In the genomic region with DNA sequence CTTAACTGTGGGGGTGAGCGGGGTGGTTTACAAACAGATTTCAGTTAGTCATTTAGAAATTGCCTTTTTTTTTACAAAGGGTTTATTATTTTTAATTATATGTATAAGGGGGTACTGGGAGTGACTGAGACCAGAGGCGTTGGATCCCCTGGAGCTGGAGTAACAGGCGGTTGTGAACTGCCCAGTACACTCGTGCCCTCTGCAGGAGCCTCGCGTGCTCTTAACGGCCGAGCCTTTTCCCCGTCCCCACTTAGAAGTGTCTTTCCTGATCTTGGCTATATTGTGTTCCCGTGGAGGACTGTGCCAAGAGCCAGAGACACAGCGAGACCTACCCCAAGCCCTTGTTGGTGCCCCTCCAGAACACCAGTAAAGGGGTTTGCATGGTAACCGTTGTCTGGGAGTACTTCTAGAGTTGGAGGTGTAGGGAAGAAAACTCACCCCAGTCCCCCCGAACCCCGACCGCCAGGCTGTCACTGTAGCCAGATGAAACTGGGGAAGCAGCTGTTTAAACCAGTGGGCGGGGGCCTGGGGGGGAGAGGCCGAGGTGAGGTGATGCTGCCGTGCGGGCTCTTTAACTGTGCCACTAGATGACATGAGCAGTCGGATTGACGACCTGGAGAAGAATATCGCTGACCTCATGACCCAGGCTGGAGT, we compare ENCODE assay signal across 8 mouse cellular contexts. TPM values are rescaled to one million over a fixed set of nuclear protein-coding genes. Genes with fewer than 3 reads are reported as not detected.
DNase-seq lines count a peak whose midpoint lies in the region; ATAC-seq and TF ChIP-seq lines count a peak whose summit lies in the region.

No protein-coding gene starts in this region.

- TF ChIP-seq CTCF in testis, adult 2 months (IDR thresholded peaks at IDR 0.05; ENCODE audit: control insufficient read depth, insufficient read depth, insufficient replicate concordance, low read depth, low read length): no peak

- peak overlapping the region; percentile 85 for H3K4me3 ChIP-seq in testis, adult 2 months (ENCODE audit: control insufficient read depth, low read depth, low read length)
- H3K4me3 ChIP-seq in hindbrain, embryonic 12.5 days: peak overlapping the region; percentile 91

- 53% methylated on average over 22 of the region's 22 CpGs for WGBS in hindbrain, embryonic 12.5 days

- peak overlapping the region; percentile 96 for H3K9ac ChIP-seq in hindbrain, embryonic 12.5 days

- no peaks in the 10 kb centered on the region for H3K9me3 ChIP-seq in hindbrain, embryonic 12.5 days (replicated peaks)

- no peak for ATAC-seq in hindbrain, embryonic 12.5 days (ENCODE audit: low FRiP score)
- ATAC-seq in megakaryocyte progenitor cell, adult 5-6 weeks (replicated peaks; ENCODE audit: poor library complexity): peak; percentile 24

- peaks cover 10% of the 10 kb centered on the region for H3K4me1 ChIP-seq in testis, adult 2 months (ENCODE audit: control insufficient read depth, insufficient read depth, low read length)
- peaks cover 8% of the 10 kb centered on the region for H3K4me1 ChIP-seq in hindbrain, embryonic 12.5 days

- H3K36me3 ChIP-seq in testis, adult 2 months (ENCODE audit: control insufficient read depth, insufficient read depth, low read length): no peaks in the 10 kb centered on the region
- H3K36me3 ChIP-seq in hindbrain, embryonic 12.5 days: peaks cover 36% of the 10 kb centered on the region

- peak overlapping the region; percentile 49 for H3K4me2 ChIP-seq in hindbrain, embryonic 12.5 days (replicated peaks)

- H3K27me3 ChIP-seq in testis, adult 2 months (ENCODE audit: control insufficient read depth, insufficient read depth, low read length): no peaks in the 10 kb centered on the region
- H3K27me3 ChIP-seq in hindbrain, embryonic 12.5 days: peaks cover 6% of the 10 kb centered on the region; the same call in 1 of the 2 replicates

- peak; percentile 8; the same call in 1 of the 2 replicates for TF ChIP-seq POLR2A in testis, adult 2 months (IDR thresholded peaks at IDR 0.05; ENCODE audit: control insufficient read depth, low read depth, low read length)

- peak; percentile 47 for DNase-seq in cerebellum, adult 11-12 months
- DNase-seq in cerebellum, postnatal 25 days: no peak
- no peak for DNase-seq in testis, postnatal 14 days (ENCODE audit: low spot score)
- no peak for DNase-seq in urinary bladder, postnatal 25 days (ENCODE audit: low spot score)
- no peak for DNase-seq in yolk sac, embryonic 10.5 days (ENCODE audit: low spot score)

- H3K27ac ChIP-seq in testis, adult 2 months (ENCODE audit: control insufficient read depth, insufficient read depth, low read depth, low read length): peak overlapping the region; percentile 90
- H3K27ac ChIP-seq in hindbrain, embryonic 12.5 days: no peak overlapping the region

RNA-seq across cellular contexts. Expression of a gene that starts 0.9 kb away (rescaled TPM):
- 637 and 782 TPM in 2 replicates for polyA plus RNA-seq in testis, adult 2 months (2012; rRNA removed)
- polyA plus RNA-seq in hindbrain, embryonic 12.5 days (2016; fragmentation: Nextera tagmentation; extraction: Ambion mirVana): 402 and 404 TPM in 2 replicates
- 162 TPM in 2 replicates for total RNA-seq in megakaryocyte progenitor cell, adult 5-6 weeks (2015)
- 82.7 and 83.3 TPM in 2 replicates for total RNA-seq in megakaryocyte progenitor cell, adult 5-6 weeks (2017)

RNA-seq across cellular contexts. Expression of a gene that starts 49.5 kb away (rescaled TPM):
- polyA plus RNA-seq in testis, adult 2 months (2012; rRNA removed): 5.3 and 5.4 TPM in 2 replicates
- polyA plus RNA-seq in hindbrain, embryonic 12.5 days (2016; fragmentation: Nextera tagmentation; extraction: Ambion mirVana): 15.2 and 16.7 TPM in 2 replicates
- 6.4 and 7.7 TPM in 2 replicates for total RNA-seq in megakaryocyte progenitor cell, adult 5-6 weeks (2015)
- 6.5 and 7.8 TPM in 2 replicates for total RNA-seq in megakaryocyte progenitor cell, adult 5-6 weeks (2017)
